Mouse (Mus musculus) adrenal gland, adult 8-10 months (tissue): ENCODE measurements around the gene Pde4dip. TPM values are rescaled to one million over a fixed set of nuclear protein-coding genes. Genes with fewer than 3 reads are reported as not detected.

Experiments
- DNase-seq: peaks from one replicate; pipeline ENCODE4 v3.0.0; 2022
- total RNA-seq, 4 experiments: library from RNA; stranded (reverse); gene quantifications; 2 replicates each; pipeline ENCODE4 v1.2.4; 2022

The Pde4dip gene
- total RNA-seq, 4 experiments from 2014 or later: 24.3 to 30.4 (median 27.8) TPM

DNA sequence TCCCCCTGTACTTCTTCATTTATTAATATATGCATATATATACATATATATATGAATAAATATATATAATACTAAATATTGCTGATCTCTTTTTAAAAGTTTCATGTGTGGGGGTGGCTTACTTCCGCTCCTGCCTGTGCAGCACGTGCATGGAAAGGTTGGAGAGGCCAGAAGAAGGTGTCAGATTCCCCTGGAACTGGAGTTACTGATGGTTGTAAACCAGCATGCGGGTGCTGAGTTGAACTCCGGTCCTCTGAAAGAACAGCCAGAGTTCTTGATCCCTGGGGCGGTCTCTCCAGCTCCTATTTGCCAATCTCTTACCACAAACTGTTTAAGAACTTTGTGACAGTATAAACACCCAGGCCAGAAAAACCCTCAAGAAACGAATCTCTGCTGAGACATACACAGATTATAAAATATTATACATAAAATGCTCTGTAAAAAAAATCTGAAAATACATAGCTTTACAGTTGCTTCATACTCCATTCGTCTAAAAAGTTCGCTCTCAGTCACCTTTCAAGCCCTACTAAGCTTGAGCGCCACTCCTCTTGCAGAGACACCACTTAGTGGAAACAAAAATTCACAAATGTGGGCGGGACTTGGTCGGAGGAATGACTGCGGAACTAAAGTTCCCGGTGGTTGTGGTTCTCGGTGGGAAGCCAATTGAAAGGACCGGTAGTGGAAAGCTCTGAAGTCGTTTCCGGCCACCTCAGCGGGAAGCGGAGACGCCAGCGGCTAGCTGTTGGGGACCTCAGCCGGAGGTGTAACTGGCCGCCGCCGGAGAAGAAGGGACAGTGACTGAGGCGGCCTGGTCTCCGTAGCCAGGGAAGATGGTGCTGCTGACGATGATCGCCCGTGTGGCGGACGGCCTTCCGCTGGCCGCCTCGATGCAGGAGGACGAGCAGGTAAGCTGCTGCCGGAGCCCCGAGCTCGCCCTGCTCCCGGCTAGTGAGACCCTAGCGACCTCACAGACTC lies 12.3 kb upstream of the Pde4dip start, which contains the start of gene Sec22b:
Gene Sec22b, plus strand, starts transcription at position 675 of the 975 bp plus-strand sequence.
- peak; percentile 82 for DNase-seq

DNA sequence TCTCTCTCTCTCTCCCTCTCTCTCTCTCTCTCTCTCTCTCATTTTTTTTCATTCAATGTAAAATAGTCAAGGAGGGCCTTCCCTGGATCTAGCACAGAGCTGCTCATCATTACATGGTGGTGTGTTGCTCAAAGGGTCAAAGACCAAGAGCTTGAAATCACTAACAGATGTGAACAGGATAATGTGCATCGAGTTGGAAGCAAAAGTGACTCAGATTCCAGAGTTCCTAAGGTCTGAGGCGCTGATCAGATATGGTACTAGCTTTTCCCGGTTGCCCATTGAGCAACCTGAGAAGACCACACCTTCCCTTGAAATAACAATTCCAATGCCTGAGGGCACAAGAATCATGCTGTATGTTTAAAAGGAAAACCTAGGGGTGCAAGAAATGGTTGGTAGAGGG lies 9.9 kb upstream of the Pde4dip start:
- DNase-seq: no peak

DNA sequence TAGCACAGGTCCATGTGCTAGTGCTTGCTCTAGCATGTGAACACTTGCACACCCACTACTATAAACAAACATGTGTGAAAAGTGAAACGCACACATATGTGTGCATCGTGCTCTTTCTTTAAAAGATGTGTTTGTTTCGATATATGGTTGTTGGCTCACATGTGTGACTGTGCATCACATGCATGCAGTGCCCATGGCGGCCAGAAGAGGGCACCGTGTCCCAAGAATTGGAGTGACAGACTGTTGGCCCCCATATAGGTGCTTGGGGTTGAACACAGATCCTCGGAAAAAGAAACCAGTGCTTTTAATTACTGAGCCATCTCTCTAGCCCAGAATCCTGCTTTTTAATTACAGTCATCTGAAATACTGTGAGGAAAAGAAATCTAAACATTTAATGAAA lies 6.2 kb upstream of the Pde4dip start:
- DNase-seq: no peak

GRCm38 (mm10) chr3:97890205-97890604 lies 1.7 kb upstream of the Pde4dip start:
- DNase-seq: no peak

GRCm38 (mm10) chr3:97887785-97888167 lies 731 bp downstream of the Pde4dip start:
- no peak for DNase-seq

- no peak for DNase-seq
Measured at GRCm38 (mm10) chr3:97881576-97881975, 6.9 kb downstream of the Pde4dip start.

GRCm38 (mm10) chr3:97879222-97879621 lies 9.3 kb downstream of the Pde4dip start:
- peak; percentile 35 for DNase-seq

- DNase-seq: no peak
Measured at GRCm38 (mm10) chr3:97876259-97876658, 12.2 kb downstream of the Pde4dip start.

DNA sequence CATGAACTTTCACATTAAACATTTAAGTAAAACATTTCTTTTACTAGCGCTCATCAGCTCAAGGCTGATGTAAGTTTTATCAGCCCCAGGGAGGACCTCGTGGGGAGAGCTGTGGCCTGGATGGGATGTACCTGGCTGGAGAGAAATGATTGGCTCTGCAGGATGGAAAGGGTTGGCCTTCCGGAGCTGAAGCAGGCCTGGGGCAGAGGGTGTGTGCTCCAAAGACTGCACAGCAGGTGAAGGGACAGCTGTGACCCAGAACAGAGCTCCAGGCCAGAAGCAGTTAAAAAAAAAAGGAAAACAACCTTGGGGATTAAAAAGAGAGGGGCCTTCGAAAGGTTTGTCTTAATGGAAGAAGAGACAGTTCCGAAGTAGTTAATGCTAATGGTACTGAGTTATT lies 13.7 kb downstream of the Pde4dip start:
- DNase-seq: no peak

GRCm38 (mm10) chr3:97869730-97870129 lies 18.8 kb downstream of the Pde4dip start:
- DNase-seq: no peak

DNA sequence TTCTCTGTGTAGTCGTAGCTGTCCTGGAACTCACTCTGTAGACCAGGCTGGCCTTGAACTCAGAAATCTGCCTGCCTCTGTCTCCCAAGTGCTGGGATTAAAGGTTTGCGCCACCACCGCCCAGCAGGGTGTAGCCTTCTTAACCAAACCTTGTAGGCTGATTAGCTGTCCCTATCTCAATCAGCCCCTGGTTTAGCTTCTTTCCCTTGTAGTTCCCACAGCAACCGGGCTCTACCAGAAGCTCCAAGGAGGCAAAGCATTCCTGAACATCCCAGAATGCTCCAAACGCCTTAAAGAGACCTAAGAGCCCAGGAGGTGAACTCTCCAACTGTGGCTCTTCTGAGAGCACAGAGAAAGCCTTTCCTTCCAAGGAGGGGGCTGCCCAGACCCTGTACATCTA lies 19.8 kb downstream of the Pde4dip start:
- no peak for DNase-seq

- peak; percentile 45 for DNase-seq
Measured at GRCm38 (mm10) chr3:97868024-97868689, 20.4 kb downstream of the Pde4dip start.

DNA sequence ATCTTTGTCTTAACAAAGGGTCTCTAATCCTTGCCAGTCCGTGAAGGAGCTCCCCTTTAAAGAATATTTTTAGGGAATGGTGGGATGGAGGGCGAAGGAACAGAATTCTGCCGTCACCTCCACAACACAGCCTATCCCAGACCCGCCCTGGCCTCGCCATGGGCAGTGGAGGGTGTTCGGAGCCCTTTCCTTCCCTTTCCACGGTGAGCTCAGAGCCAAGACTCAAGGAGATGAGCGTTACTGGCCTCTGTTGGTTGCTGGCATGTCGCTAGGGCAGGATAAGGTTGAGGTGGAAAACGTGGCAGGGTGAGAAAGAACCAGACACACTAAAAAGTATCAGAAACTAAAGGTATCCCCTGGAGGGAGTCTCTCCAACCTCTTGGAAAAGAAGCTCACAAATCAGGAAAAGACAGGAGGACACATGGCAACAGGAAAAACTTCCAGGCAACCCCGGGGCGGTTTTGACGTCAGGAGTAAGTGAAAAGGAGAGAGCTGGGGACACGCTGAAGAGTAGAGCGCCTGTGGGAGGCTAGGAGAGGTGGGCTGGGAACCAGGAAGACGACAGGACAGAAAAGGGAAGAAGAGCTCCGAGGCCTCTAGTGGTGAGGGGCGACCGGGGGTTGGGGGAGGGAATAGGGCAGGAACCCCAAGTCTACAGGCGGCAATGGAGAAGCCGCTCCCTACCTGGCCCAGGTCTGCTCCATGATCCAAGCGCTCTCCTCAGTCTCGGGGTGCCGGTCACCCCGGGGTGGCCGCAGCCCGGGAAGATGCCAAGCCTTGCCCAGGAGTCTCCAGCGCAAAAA lies 21.1 kb downstream of the Pde4dip start:
- DNase-seq: no peak

DNA sequence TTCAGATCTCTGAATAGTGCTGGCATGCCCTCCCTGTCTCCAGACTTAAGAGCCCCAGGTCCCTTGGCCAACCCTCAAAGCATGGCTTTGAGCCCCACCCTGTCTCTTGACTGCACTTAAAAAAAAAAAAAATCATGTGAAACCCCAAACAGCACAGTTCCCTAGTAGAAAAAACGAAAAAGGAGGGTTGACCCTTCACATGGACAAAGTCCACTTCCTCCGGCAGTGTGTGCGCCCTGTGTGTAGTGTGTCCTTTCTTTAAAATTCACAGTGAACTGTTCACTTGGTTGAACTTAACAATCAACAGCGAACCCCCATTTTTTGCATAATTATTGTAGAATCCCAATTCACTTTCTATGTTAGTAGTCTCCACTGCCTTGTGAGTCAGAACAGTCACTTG lies 21.8 kb downstream of the Pde4dip start:
- no peak for DNase-seq

GRCm38 (mm10) chr3:97860820-97861451 lies 27.6 kb downstream of the Pde4dip start:
- no peak for DNase-seq

DNA sequence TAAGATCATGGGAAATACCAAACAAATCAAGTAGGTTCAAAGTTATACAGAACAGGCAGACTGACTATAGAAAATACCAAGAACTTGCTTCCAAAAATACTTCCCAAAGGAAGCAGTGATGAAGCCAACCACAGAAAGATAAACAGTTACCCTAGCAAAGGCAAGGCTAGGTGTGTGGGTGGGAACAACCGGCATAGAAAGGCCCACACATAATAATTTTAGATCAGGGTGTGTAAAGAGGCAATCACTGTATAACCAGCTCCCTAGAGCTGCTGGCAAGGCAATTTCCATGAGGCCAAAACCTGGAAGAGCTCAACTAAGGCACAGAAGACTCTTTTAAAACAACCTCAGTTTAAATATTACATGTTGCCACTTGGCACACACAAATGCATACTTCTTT lies 29.1 kb downstream of the Pde4dip start:
- DNase-seq: no peak

DNA sequence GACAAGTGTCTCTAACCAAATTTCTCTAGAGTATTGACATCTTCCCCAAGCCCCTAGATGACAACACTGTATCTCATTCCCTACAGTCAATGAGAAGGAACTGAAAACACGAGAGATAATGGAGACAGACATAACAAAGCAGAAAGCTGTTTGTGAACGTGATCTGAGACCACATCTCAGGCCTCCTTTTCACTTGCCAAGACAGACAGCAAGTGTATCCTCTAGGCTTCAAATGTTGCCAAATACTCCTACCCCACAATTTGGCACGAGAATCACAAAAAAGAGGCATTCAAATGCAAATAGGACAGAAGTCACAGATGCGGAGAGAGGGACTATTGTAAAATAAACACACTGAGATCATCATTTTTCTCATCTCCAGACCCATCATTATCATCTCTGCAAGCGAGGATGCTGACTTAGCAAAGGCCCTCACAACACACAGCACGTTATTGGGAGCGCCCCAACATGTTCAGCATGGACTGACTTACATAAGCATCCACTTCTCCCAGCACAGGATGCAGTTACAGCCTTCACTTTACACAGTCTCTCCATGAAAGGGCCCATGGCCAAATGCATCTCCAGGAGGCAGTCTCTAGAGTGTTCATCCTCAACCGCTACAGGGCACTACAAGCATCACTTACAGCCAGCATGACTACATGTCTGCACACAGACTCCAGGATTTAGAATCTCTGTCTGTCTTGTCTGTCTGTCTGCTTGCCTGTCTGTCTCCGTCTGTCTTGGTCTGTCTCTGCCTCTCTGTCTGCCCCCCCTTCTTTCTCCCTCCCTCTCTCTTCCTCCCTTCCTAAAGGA lies 33.7 kb downstream of the Pde4dip start:
- DNase-seq: no peak

DNA sequence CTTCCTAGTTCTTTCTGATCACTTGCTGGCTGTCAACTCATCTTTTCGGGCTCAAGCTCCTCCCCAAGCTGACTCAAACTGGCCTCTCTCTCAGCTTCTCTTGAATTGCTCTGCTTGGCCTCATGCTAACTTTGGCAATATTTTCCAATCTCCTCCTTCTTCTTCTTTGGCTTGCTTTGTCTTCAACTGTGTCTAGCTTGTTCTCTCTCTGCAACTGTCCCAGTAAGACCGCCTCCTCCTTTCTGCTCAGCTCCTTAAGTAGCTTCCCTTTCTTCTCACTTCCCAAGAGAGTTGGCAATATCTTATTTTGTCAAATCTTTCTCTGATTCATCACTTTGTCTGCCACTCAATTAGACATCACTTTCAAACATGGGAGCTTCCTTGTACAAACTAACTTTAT lies 36.7 kb downstream of the Pde4dip start:
- no peak for DNase-seq

DNA sequence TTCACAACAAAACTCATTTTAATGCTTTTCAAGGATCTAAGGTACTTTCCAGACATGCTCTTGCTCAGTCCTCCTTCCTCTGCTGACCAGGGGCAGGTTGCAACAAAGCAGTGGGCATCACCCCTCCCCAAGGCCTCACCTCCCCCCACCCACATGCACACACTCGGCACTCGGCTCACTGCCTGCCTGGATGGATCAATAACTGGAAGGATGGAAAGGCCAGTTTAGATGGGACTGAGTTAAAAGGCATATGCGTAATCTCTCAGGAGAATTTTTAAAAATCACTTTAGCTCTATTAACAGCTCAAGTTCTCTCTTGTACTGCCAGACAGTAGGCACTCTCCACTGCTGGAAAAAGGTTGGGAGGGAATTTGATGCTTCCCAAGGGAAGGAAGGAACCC lies 40.9 kb downstream of the Pde4dip start:
- DNase-seq: no peak

- no peak for DNase-seq
Measured at GRCm38 (mm10) chr3:97846448-97846847, 42.1 kb downstream of the Pde4dip start.

DNA sequence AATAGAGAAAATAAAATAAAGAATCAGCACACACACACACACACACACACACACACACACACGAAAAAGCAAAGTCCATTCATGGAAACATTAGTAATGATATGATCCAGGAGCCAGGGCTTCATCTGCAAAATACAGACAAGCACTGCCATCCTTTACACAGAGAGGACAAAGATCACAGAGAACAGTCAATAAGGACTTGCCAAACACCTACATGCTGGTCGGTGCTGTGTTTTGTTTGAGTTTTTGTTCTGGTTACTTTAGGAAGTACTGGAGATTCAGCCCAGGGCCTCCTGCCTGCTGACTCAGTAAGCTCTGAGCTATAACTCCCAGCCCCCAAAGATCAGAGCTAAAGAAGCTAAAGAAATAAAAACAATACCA lies 43.7 kb downstream of the Pde4dip start:
- no peak for DNase-seq
